Mouse (Mus musculus): ENCODE measurements around the gene Rufy2. TPM values are rescaled to one million over a fixed set of nuclear protein-coding genes. Genes with fewer than 3 reads are reported as not detected.

Rufy2 gene
- total RNA-seq (2021) = 10 to 100 TPM; 13.7 to 15.6 TPM

DNA sequence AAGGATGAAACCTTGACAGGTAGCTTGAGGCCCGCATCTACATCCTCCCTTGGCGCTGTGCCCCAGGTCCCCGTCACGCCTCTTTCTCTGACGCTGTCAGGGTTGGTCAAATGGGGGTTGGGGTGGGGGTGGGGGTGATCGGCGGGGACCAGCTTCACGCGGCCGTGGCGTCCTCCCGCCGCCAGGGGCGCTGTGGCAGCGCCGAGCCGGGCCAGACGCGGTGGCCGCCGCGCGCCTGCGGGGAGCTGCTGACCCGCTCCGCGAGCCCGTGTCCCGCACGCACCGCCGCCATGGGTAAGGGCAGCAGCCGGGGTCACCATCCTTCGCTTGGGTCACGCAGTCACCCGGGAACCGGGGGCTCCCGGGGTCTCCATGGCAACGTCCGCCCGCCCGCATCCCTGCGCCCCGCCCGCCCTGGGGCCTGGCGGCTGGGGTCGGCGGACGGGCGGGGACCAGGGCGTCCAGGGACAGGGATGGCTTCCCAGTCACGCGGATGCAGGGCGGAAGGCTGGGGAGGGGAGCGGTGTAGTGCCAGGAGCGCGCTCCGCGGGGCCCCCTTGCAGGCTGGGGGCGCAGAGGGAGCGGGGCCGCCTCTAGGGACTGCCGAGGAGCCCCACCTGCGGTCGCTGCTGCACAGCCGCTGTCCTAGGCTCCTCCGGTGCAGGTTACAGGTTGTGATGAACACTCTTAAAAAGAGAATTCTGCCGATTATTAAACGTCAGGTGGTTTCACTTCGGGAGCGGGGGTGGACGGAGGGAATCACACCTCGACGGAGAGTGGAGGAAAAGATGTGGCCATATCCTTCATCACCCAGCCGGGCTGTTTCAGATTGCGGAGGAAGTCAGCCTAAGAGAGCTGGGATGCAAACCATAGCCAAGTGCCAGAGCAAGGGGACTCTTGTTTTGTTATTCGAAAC, at the start of gene Rufy2:
Rufy2 (plus strand) TSS at position 185 of the 916 bp plus-strand sequence.
- DNase-seq = peak; percentile 89

DNA sequence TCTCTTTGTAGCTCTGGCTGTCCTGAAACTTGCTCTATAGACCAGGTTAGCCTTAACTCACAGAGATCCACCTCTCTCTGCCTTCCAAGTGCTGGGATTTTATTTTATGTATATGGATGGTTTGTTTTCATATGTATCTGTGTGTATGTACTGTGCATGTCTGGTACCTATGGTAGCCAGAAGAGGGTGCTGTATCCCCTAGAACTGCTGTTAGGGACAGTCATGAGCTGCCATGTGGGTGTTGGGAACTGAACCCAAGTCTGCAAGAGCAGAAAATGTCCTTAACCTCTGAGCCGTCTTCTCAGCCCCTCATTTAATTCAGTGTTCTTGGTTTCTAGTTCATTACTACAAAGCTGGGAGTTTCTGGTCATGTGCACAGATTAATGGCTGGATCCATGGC, 47.6 kb upstream of the Rufy2 start:
- no peak for DNase-seq

DNA sequence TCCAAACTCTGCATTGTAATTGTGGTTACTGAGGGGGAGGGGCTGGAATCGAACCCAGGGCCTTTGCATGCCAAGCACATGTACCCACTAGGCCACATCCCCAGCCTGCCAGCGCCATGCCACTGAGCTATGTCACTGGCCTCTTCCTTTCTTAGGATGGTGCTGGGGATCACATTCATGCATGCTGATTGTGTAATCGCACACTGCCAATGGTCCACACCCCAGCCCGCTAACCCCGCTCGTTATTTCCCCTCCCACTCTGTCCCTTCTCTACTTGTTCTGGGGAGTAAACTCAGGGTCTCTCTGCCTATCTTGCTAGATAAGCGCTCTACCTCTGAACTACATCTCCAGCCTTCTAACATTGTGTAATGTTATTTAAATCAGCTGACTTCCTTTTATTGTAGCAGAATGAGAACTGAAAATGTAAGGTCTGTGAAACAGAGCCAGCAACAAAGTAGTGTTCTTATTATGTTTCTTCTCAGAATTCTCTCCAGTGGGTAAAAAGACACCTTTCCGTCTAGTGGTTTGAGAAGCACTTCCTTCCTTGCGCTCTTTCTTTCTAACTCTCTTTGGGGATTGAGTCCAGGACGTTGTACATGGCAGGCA, 34.9 kb upstream of the Rufy2 start:
- no peak for DNase-seq

DNA sequence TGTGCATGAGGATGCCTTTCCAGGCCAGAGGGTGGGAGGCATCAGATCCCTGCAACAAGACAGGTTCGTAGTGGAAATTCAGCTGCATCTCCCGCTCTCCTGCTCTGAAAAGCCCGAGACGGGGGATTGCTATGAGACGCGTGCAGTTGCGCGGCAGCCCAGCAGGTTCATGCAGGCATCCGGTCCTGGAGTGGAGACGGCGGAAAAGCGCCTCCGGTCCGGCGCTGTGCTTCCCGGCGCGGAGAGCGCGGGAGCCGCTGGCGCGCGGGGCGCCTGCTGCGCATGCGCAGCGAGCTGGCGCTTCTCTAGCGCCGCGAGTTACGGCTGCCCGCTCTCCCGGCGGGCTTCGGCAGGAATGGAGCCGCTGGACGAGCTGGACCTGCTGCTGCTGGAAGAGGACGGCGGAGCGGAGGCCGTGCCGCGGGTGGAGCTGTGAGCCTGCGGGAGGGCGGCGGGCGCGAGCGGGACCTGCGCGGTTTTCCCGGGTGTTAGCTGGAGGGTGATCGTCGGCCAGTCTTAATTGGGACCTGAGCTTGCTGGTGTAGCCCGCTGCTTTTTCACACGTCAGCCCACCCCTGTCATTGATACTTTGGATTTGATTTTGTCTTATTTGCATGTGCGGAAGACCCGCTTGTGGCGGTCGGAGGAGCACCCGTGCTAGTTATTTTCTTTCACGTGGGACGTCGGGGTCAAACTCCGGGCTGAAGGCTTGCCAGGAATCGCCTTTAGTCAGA, 33.1 kb upstream of the Rufy2 start, which contains the start of gene Dna2:
Dna2 (plus strand) TSS at position 289 of the 734 bp plus-strand sequence.
- DNase-seq = peak; percentile 80

DNA sequence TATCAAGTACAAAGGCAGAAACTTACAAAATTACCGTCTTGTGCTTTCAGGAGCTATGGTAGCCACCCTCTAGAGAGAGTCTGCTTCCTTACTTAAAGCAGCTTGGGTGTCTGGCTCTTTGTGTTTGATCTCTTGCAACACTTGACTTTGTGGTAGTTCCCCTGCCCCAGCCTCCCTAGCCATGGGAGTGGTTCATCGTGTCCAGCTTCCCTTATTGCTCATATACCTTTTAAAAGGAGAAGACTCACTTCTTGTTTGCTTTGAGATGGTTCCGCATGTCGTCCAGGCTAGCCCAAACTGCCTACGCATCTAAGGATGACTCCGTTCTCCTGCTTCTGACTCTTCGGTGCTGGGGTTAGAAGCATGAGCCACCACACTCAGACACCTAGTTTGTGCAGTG, 31.5 kb upstream of the Rufy2 start:
- no peak for DNase-seq

DNA sequence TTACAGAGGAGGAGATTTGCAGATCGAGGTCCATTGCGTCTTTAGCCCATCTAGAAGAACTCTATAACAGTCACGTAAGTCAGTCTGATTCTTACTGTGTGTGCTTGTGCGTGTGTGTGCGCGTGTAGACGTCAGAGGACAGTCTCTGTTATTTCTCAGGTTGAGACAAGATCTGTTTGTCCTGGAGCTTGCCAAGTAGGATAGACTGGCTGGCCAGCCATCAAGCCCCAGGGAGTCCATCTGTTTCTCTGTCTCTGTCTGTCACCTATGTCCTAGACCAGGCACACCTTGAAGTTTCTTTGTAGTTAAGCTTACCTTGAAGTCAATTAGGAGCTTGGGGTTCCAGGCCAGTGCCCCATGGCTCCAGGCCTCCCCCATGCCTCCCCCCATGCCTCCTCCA, 16.1 kb upstream of the Rufy2 start:
- DNase-seq = no peak

DNA sequence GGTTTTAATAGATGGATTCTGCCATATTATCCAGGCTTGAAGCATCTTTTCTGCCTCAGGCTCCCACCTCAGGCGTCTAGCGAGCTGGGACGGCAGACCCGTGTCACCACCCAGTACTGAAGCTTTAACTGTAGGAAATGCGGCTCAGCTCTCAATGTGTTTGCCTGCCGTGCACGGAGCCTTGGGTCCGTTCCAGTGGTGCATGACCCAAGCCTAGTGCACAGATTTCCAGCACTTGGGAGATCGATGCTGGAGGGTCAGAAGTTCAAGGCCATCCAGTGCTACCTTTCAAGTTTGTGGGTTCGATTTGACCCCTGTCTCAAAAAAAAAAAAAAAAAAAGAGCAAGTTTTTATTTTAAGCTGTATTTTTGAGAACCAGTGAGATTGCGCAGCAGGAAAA, 14.2 kb upstream of the Rufy2 start:
- DNase-seq = no peak

DNA sequence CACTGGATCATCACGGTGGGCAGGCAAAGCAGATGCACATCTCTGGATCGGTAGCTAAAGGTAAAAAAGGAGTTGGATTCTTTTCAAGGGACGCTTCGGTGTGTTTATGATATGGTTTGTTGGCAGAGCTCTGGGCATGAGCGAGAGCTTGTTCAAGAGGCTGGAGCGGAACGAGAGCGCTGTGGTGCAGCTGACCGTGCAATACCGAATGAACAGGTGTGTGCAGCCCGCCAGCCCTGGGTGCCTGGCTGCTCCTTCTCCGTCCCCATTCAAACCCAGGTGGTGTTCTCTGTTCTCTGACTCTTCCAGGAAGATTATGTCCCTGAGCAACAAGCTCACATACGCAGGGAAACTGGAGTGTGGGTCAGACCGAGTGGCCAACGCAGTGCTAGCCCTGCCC, 13.7 kb upstream of the Rufy2 start:
- DNase-seq = no peak

DNA sequence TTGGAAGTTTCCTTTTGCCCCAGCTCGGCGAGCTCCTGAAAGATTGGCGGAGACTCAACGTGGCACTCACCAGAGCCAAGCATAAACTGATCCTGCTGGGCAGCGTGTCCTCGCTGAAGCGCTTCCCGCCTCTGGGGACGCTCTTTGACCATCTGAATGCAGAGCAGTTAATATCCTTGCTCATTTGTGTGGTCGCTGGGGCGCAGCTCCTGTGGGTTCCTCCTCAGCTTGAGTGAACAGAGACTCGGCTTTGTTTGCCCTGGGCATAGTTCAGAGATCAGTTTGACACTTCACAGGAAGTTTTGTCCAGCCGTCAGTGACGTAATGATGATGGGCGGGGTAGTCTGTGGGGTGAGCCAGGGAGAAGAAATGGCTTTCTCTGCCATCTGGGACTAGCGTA, 8.2 kb upstream of the Rufy2 start:
- DNase-seq = no peak

DNA sequence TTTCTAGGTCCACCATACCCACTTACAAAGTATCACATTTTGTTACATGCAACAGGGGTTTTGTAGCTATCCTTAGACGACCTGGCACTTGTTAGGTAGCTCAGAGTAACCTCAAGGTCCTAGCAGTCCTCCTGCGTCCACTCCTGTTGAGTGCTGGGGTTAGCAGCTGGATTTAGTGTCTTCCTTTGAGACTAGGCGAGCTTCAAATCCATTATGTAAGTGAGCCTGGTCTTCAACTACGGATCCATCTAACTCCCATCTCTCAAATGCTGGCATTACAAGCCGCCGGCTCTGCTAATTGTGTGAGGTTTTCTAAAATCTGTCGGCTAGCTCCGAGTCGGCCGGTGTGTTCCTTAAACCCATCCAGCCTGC, 370 bp upstream of the Rufy2 start:
- DNase-seq = no peak

DNA sequence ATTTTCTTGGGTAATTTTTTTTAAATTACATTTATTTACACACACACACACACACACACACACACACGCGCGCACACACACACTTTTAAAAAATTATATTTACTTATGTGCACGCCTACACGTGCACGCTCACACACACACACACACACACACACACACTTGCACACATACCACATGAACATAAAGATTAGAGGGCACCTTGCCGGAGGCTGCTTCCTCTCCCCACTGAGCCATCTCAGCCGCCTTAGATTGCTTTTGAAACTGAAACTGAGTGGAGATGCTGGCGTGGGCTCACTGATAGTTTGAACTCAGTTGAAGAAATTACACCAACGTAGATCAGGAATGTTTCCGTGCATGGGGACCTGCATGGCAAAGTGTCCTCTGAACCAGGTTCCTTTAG, 4.0 kb downstream of the Rufy2 start:
- no peak for DNase-seq

DNA sequence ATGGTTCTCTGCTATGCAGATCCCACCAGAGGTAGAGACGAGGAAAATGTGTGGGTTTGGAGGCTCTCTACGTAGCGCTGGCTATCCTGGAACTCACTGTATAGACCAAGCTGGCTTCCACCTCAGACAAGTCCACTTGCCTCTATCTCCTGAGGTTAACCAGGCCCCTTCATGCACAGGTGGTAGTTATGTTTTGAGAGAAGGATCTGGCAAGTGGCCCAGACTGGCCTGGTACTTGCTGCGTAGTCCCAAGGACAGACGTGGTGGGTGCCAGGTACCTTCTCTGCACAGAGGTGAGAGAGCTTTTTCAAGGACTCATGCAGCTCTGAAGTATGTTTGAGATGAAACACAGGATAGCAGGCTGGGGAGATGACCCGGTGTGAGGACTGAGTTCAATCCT, 4.5 kb downstream of the Rufy2 start:
- peak; percentile 70 for DNase-seq

DNA sequence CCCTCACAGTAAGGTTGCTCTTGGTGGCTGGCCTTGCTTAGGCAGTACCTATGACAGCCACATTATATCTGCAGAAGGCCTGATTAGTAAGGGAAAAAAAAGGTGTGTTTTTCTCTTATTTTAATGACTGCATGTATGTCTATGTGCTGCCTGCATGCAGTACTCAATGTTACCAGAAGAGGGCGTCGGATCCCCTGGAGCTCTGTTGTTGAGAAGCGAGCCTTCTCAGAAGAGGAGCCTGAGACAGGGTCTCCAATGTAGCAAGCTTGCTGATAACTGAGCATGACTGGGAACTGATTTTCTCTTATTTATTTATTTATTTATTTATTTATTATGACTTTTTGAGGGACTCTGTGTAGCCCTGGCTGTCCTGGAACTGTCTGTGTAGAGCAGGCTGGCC, 7.3 kb downstream of the Rufy2 start:
- DNase-seq = peak; percentile 40

DNA sequence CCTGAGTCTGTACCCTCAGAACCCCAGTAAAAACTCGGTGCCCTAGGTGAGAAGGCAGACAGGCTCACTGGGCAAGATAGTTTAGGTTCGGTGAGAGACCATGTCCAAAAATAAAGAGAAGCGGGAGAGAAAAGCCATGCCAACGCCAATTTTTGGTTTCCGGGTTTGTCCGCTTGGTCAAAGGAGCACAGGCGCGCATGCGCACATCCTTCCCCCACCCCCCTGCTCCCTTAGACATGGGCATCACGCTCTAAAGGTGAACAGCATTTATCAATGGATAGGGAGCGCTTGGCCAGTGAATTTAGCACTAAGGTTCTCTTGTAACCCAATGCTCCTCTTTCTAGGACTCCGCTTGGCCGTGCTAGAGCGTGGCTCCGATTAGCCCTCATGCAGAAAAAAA, 10.6 kb downstream of the Rufy2 start:
- no peak for DNase-seq

DNA sequence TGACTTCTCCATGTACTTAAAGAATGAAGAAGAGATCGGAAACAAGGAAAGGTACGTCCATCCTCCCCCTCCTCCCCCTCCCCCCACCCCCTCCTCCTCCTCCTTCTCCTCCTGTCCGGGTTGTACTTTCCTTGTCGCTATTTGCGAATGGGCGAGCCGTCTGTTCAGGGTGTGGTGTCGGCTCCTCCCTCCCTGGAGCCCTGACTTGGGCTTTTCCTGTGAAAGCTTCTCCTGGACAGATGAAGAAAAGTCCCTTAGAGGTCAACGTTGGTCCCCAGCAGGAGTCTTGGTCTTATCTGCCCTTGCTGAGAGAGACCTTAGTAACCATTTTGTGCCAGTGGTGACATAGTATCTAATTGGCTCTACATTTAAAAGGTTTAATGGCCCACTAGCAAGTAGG, 14.0 kb downstream of the Rufy2 start:
- no peak for DNase-seq

DNA sequence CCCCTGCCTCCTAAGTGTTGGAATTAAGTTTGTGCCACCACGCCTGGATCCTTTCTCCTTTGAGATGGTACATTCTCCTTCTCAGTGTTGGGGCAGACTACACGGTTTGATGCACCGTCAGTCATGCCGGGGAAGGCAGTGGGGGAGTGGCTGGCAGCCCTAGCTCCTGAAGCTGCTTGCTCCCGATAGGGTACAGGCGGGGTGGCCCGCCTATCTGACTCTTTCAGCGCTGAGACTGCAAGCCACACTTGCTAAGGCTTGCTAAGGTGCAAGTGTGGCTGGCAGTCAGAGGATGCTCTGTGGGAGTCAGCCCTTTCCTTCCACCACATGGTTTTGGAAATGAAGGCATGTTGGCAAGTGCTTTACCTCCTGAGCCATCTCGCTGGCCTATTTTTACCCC, 20.6 kb downstream of the Rufy2 start:
- DNase-seq = no peak

DNA sequence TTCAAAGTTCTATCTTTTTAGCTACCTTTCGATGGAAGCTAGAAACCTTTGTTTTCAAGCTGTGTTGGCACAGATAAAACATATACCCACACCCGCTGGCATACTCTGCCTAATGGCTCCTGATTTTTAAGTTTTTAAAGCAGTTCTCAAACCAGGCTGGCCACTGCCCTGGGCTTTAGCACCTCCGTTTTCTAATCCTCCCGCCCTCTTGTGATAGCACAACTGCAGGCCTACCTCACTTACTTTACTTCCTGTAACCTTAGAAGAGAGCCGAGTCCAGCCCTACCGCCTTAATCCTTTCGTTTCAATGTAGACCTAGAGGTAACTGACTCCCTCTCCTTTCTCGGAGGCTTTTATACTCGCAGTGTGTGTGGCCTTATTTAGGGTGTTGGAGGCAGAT, 23.2 kb downstream of the Rufy2 start:
- no peak for DNase-seq

DNA sequence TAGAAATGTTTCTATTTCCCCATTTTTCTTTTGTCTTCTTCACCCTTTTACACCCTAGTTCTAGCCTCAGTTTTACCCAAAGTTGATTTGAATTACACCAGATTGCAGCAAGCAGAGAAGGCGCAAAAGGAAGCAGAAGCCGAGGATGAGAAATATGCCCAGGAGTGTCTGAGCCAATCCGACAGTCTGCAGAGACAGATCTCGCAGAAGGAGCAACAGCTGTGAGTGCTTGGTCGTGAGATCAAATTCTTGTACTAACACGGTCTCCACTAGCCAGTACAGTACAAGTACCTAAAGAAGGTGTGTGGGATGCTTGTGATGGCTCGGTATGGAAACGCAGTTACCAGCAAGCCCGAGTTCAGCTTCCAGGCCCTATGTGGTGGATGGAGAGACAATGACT, 24.5 kb downstream of the Rufy2 start:
- DNase-seq = no peak

DNA sequence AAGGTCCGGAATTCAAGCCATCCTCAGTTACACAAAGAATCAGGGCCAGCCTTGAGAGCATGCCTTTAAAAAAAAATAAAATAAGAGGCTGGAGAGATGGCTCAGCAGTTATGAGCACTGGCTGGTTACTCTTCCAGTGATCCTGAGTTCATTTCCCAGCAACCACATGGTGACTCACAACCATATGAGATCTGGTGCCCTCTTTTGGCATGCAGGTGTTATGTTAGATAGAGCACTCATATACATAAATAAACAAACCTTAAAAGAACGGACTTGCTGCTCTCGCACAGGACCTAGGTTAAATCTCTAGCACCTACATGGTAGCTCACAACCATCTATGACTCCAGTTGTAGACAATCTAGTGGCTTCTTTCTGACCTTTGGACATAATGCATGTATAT, 28.2 kb downstream of the Rufy2 start:
- no peak for DNase-seq

DNA sequence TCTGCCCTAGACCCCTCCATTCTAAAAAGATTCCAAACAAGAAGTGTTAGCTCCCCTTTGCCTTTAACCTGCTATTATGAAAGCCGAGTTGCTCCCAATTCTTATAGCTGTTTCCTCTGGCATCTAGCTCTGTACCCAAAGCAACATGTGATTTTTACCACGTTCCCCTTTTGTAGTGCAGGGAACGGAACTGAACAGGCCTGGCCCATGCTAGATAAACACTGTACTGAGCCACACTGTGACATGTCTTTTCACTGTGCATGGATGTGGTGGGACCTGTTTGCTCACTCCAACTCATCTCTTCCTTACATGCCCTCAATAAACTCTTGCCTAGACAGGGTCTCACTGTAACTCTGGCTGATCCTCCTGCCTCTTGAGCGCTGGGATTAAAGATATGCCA, 30.2 kb downstream of the Rufy2 start:
- DNase-seq = no peak

DNA sequence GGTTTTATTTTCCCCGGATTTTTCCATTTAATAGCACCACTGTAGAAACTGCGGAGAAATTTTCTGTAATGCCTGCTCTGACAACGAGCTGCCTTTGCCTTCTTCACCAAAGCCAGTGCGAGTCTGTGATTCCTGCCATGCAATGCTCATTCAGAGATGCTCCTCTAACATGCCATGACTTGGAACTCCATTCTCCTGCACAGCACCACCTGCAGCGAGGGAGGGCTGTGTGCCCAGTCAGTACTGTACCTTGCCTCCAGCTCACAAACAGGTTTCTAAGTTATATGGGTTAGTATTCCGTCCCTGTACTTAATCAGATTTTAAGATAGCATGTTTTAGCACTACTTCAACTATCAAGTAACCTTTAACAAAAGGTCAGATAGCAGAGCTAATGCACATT, 31.5 kb downstream of the Rufy2 start:
- no peak for DNase-seq

DNA sequence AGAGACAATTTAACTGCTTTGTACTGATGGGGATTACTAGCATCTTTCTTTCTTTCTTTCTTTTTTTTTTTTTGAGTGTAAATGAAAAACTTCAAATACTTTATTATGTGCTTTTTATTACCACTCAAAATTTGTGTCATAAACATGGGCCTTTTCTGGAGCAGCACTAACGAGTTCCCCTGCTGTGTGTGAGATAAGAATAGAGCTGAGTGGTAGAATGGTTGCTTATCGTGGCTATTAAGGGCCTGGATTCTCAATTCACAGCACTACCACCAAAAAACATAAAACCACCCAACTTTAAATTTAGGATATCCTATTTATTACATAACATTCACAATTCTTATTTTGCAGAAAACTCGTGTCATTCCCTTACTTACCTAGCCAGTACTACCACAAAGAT, 33.5 kb downstream of the Rufy2 start:
- no peak for DNase-seq

DNA sequence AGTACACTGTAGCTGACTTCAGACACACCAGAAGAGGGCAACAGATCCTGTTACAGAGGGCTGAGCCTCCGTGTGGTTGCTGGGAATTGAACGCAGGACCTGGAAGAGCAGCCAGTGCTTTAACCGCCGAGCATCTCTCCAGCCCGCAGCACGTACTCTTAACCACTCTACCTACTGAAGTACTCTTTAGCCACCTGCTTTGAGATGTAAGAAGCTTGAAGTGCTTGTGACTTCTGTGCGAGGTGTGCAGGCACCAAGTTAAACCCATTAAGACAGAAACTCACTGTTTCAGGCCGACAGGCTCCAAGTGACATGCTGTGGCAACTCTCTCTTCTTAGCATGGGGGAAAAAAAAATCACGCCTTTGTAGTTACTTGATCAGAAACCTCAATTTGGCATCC, 34.1 kb downstream of the Rufy2 start:
- no peak for DNase-seq

DNA sequence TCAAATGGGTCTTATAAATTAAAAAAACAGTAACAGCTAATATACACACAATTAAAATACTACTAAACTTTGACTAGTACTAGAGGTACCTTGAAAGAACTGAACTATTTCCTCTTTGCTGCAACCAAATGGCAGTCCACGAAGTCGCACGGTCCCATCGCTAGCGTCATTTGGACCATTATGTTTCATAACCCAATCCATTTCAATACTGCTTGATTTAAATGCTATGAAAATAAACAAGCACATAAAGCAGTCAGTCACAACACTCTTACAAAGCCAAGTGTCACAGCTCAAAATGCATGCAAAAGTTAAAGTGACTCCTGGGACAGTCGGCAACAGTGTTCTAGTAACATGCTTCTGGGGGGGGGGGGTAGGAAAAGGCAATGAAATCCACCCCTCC, 39.3 kb downstream of the Rufy2 start:
- no peak for DNase-seq

Measured in heart, postnatal 4 days (tissue).